ENCODE assay signal across 23 mouse cellular contexts in genomic region chr4:99972886-99973285, GRCm38 (mm10). TPM values are rescaled to one million over a fixed set of nuclear protein-coding genes. Genes with fewer than 3 reads are reported as not detected.
A peak's percentile ranks its signal among the peaks of the same experiment; 100 is the strongest.
DNase-seq lines count a peak whose midpoint lies in the region; TF ChIP-seq lines count a peak whose summit lies in the region.
"Had no signal": no experiment of that assay in that cellular context is flagged by ENCODE, and none has a peak within 500 bp of the region (broad histone marks: within the 10 kb centered on the region; RNA-seq: fewer than 3 reads in every experiment).

No protein-coding gene starts in this region.

- no peak for TF ChIP-seq CTCF in C2C12 (IDR thresholded peaks at IDR 0.05; ENCODE audit: control insufficient read depth, insufficient read depth, insufficient read length)

- DNase-seq in heart, adult 11 months, result peak; percentile 69
- DNase-seq in heart, adult 9 months (ENCODE audit: low spot score in 2 of 2), result no peak
- peak; percentile 40 for DNase-seq in 3T3-L1 (ENCODE audit: low read depth, low spot score)
- no peak for DNase-seq in layer of hippocampus, postnatal 14 days (ENCODE audit: low spot score in 2 of 2)
- no peak for DNase-seq in layer of hippocampus, postnatal 10 days (ENCODE audit: low spot score in 2 of 2)
- no peak for DNase-seq in spleen, adult 18-20 months
- DNase-seq: adrenal gland, adult 2 months; adrenal gland, postnatal 10 days; adrenal gland, postnatal 25 days; B cell, adult 2 months; cerebellum, adult 11 months; cerebellum, adult 18-20 months; cerebellum, adult 8-10 months; cerebellum, adult 9-11 months; cerebellum, postnatal 14 days; cerebellum, postnatal 36 days; embryo, embryonic 11 days had no signal

- H3K27me3 ChIP-seq in C2C12 (ENCODE audit: control insufficient read depth, insufficient read depth, insufficient read length), result no peaks in the 10 kb centered on the region
- H3K27me3 ChIP-seq: embryonic facial prominence, embryonic 13.5 days; embryonic facial prominence, embryonic 15.5 days; forebrain, embryonic 12.5 days had no signal

- no peaks in the 10 kb centered on the region for H3K79me2 ChIP-seq in C2C12 (ENCODE audit: control insufficient read depth, insufficient read depth)

- H3ac ChIP-seq in C2C12 (ENCODE audit: control insufficient read depth, insufficient read length, low read depth), result no peak overlapping the region

- H3K36me3 ChIP-seq in C2C12 (ENCODE audit: control insufficient read depth, insufficient read depth), result peaks cover 3% of the 10 kb centered on the region
- H3K36me3 ChIP-seq: embryonic facial prominence, embryonic 13.5 days; forebrain, embryonic 12.5 days had no signal

- H3K79me3 ChIP-seq in C2C12 (ENCODE audit: low read depth), result no peaks in the 10 kb centered on the region

- no peak overlapping the region for H3K4me3 ChIP-seq in C2C12 (ENCODE audit: insufficient read depth, poor library complexity, severe bottlenecking)
- H3K4me3 ChIP-seq: embryonic facial prominence, embryonic 13.5 days; embryonic facial prominence, embryonic 15.5 days; erythroblast, embryonic 14.5 days; forebrain, embryonic 10.5 days; forebrain, embryonic 12.5 days had no signal

TF ChIP-seq in C2C12, 6 proteins besides CTCF, POLR2A, EP300 and RAD21:
- no peak for TF ChIP-seq MYOG (IDR thresholded peaks at IDR 0.05; ENCODE audit: control insufficient read depth, extremely low read depth, insufficient read length)
- TF ChIP-seq MYOD1 (IDR thresholded peaks at IDR 0.05; ENCODE audit: control insufficient read depth, insufficient read length, low read depth), result peak; percentile 41
- no peak for TF ChIP-seq USF1 (IDR thresholded peaks at IDR 0.05; ENCODE audit: low read depth)

RNA-seq across cellular contexts. Expression of gene Itgb3bp, which starts 43.3 kb away (rescaled TPM):
- 5.0 TPM for polyA plus RNA-seq in C2C12 (2012; fragmentation: generic; extraction: Trizol)
- total RNA-seq in layer of hippocampus, postnatal 14 days (2021), result 1 to 10 TPM; 4.8 to 4.9 TPM
- 1 to 10 TPM; 3.5 to 6.0 TPM for total RNA-seq in layer of hippocampus, postnatal 10 days (2021)

RNA-seq across cellular contexts. Expression of gene Pgm1, which starts 43.7 kb away (rescaled TPM):
- 41.0 TPM for polyA plus RNA-seq in C2C12 (2012; fragmentation: generic; extraction: Trizol)
- 10 to 100 TPM; 53.6 to 57.2 TPM for total RNA-seq in layer of hippocampus, postnatal 14 days (2021)
- 10 to 100 TPM; 52.7 to 55.7 TPM for total RNA-seq in layer of hippocampus, postnatal 10 days (2021)

Comparison
In these comparisons a context has a peak if more than half of its experiments do, and no peak if none do; other contexts are left out.
1. DNase-seq: peak in heart, adult 11 months (single experiment) and 3T3-L1 (single experiment); none in heart, adult 9 months (0 of 2), layer of hippocampus, postnatal 14 days (0 of 2), layer of hippocampus, postnatal 10 days (0 of 2) and spleen, adult 18-20 months (0 of 2).